Mouse (Mus musculus) embryonic fibroblast, embryonic 13.5 days (primary cell): Measurements from ENCODE around the gene Zfp420.

ENCODE experiments used
- CTCF ChIP-seq: IDR thresholded peaks from 2 replicates; pipeline ENCODE4 v1.5.1; 2011; ENCODE audit warnings: mild to moderate bottlenecking, control low read depth, low read length, moderate library complexity, borderline replicate concordance; ENCODE audit not compliant: insufficient read depth
- POLR2A ChIP-seq: IDR thresholded peaks from 2 replicates; pipeline ENCODE4 v1.6.1; 2011; ENCODE audit warnings: low read depth, mild to moderate bottlenecking, control low read depth, low read length, moderate library complexity

DNA sequence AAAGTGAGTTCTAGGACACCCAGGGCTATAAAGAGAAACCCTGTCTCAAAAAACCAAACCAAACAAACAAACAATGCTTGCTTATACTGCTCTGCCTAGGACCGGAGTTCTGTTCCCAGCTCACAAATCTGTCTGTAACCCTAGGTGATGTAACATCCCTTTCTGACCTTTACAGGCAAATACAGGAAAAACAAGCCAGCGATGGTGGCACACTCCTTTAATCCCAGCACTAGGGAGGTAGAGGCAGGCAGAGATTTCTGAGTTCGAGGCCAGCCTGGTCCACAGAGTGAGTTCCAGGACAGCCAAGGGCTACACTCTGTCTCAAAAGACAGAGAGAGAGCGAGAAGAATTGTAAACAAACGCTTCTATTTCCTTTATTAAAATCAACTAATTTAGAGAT, 47.4 kb downstream of the Zfp420 start:
- TF ChIP-seq CTCF (no peak), POLR2A (no peak)
